Mouse (Mus musculus) testis, adult 2 months (tissue): ENCODE measurements at regions not wholly inside any gene's neighbourhood (a gene's known extent, or its start where the extent isn't known, plus 50 kb on each side); places are given as distances from the start of the nearest gene placed in this dataset.

ENCODE experiments used
- H3K27ac ChIP-seq: fragments of 200-500 bp; 2 replicates; pipeline ENCODE4 v1.5.1; 2012; ENCODE audit warnings: low read depth, low read length; ENCODE audit not compliant: control insufficient read depth, insufficient read depth
- H3K27me3 ChIP-seq: fragments of 200-500 bp; 2 replicates; pipeline ENCODE4 v1.6.1; 2012; ENCODE audit warnings: mild to moderate bottlenecking, low read length, moderate library complexity; ENCODE audit not compliant: control insufficient read depth, insufficient read depth
- H3K36me3 ChIP-seq: fragments of 200-500 bp; 2 replicates; pipeline ENCODE4 v1.6.1; 2012; ENCODE audit warnings: mild to moderate bottlenecking, low read length; ENCODE audit not compliant: control insufficient read depth, insufficient read depth
- H3K4me1 ChIP-seq: fragments of 200-500 bp; 2 replicates; pipeline ENCODE4 v1.6.1; 2012; ENCODE audit warnings: low read length; ENCODE audit not compliant: control insufficient read depth, insufficient read depth
- H3K4me3 ChIP-seq: fragments of 200-500 bp; 2 replicates; pipeline ENCODE4 v1.5.1; 2012; ENCODE audit warnings: low read depth, mild to moderate bottlenecking, low read length, moderate library complexity, mixed read lengths; ENCODE audit not compliant: control insufficient read depth
- CTCF ChIP-seq: fragments of 200-500 bp; IDR thresholded peaks from 2 replicates; pipeline ENCODE4 v1.5.1; 2012; ENCODE audit warnings: low read depth, mild to moderate bottlenecking, inconsistent platforms, low read length, moderate library complexity; ENCODE audit not compliant: control insufficient read depth, insufficient read depth, insufficient replicate concordance
- POLR2A ChIP-seq: fragments of 200-500 bp; IDR thresholded peaks from 2 replicates; pipeline ENCODE4 v1.6.1; 2012; ENCODE audit warnings: low read depth, mild to moderate bottlenecking, inconsistent platforms, low read length, moderate library complexity; ENCODE audit not compliant: control insufficient read depth

DNA sequence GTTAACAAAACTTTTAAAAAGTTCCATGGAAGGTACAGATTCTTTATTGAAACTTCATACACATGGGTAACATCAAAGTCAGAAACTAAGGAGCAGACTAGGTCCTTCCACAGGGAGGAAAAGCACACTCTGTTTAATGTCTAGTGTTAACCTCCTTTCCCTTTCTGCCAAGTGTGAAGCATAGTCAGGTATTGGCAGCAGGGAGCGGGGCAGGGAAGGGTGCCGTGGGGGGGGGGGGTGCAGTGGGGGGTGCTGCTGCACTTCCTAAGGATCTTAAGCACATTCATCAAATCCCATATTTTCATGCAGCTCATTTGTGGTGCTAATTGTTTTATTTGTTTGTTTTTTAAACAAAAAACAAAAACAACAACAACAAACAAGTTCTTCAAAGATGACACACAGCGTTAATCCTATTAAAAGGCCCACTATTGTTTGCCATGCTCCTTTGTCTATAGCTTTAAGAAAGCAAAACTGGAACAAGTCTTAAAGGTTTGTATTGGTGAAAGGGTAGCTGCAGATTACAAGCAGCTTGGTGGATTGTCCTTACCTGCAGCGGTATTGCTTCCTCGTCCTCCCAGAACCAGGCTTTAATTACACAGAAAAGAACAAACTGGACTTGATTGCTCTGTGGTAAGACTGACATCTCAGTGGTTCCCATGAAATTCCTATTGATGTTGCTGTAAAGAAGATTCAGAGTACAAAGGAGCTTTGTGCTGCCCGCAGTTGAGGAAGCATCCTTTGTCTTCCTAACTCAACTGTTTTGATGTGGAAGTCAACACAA lies 310.2 kb upstream of the Dmac1 start:
- no peaks in the 10 kb centered on the region for H3K4me1 ChIP-seq
- TF ChIP-seq POLR2A: no peak
- TF ChIP-seq CTCF: no peak
- H3K4me3 ChIP-seq: no peak overlapping the region
- H3K27ac ChIP-seq: no peak overlapping the region
- no peaks in the 10 kb centered on the region for H3K36me3 ChIP-seq
- no peaks in the 10 kb centered on the region for H3K27me3 ChIP-seq

DNA sequence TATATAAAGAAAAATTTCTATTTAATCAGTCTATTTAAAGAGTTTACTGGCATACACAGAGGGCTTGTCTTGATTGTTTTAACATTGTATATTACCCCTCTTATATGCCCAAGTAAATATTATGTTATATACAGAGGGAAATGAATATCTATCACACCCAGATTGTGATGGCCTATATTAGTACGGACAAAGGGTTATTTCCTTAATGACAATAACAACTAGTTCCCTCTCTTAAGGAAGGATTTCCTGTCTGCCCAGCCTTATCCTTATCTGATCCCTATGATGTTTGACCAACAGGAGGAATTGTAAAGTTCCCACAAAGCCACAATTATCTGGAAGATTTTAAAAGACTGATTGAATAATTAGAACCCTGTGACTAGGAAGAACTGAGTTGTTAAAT lies 301.8 kb upstream of the Dmac1 start:
- Histone ChIP-seq H3K4me1 (no peaks in the 10 kb centered on the region), H3K36me3 (no peaks in the 10 kb centered on the region), H3K27ac (no peak overlapping the region), H3K4me3 (no peak overlapping the region), H3K27me3 (no peaks in the 10 kb centered on the region)
- TF ChIP-seq POLR2A (no peak), CTCF (no peak)

DNA sequence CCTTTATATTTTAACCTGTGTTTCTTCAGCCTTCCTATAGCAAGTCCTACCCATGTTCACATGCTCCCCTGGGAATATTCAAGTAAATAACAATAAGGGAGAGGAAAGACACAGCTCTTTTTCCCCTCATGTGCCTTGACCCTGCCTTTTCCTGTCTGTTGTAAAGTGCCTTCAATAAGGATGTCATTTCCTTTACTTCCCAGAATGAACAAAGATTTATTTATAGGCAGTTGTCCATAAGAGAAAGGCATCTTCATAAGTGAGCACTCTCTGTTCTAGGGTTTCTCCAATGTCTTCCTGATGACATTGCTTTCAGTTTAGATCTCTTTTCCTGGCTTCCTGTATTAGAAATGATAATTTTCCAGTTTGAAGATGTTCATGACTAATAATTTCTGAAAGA lies 294.5 kb upstream of the Dmac1 start:
- H3K36me3 ChIP-seq: no peaks in the 10 kb centered on the region
- H3K4me3 ChIP-seq: no peak overlapping the region
- no peak overlapping the region for H3K27ac ChIP-seq
- H3K4me1 ChIP-seq: no peaks in the 10 kb centered on the region
- TF ChIP-seq POLR2A (no peak), CTCF (no peak)
- H3K27me3 ChIP-seq: no peaks in the 10 kb centered on the region

DNA sequence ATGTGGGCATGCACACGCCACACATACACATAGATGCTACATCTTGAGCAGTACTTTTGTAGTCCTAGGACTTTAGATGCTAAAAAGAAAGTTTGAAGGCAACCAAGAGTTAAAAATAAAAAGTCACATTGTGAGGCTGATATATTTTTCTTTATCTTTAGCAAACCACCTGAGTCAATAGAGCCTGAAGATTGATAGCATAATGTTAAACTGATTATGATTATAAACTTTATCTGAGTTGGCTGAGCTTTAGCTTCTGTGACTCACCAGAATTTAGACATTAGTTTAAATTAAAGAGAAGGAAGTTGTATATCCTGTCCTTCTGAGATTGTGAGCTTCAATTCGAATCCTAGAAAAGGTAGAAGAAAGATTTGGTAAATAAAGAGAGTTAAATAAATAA lies 289.5 kb upstream of the Dmac1 start:
- no peaks in the 10 kb centered on the region for H3K4me1 ChIP-seq
- no peaks in the 10 kb centered on the region for H3K27me3 ChIP-seq
- H3K36me3 ChIP-seq: no peaks in the 10 kb centered on the region
- no peak overlapping the region for H3K27ac ChIP-seq
- H3K4me3 ChIP-seq: no peak overlapping the region
- no peak for TF ChIP-seq POLR2A
- no peak for TF ChIP-seq CTCF

DNA sequence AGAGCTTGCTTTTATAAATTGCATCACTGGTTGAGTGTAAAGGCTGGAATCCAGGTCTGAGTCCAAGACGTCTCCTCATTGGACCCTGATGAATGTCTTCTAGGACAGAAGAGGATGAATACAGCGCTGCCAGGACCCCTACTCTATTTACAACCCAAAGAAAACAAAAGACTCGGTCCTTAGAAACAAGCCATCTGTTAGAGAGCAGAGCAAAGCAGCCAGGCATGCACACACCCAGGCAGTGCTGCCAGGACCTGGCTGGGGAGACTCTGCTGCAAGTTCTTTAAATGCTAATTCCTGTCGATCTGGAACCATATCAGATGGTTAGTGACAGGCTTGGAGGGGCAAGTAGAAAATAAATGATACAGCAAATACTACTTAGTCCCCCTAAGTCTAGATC lies 284.4 kb upstream of the Dmac1 start:
- H3K4me3 ChIP-seq: no peak overlapping the region
- no peaks in the 10 kb centered on the region for H3K36me3 ChIP-seq
- H3K27me3 ChIP-seq: no peaks in the 10 kb centered on the region
- H3K27ac ChIP-seq: no peak overlapping the region
- no peaks in the 10 kb centered on the region for H3K4me1 ChIP-seq
- no peak for TF ChIP-seq POLR2A
- TF ChIP-seq CTCF: no peak

DNA sequence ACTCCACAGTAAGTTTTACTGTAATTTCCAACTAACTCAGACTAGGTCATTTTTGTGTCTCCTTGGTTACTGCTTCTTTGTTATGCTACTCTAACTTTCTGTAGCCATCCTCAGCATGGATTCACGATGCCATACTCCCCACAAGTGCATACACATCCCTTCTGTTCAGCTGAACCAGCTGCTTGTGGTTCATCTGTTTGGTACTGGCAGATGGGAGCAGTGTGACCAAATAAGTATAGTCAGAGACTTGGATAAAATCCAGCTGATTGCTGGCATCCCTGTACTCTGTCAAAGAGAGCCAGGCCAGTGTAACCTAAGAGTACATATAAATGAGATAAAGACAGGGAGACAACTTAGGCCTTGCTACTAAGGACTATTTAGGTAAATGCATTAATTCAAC lies 283.7 kb upstream of the Dmac1 start:
- TF ChIP-seq CTCF (no peak), POLR2A (no peak)
- Histone ChIP-seq H3K4me1 (no peaks in the 10 kb centered on the region), H3K27me3 (no peaks in the 10 kb centered on the region), H3K4me3 (no peak overlapping the region), H3K36me3 (no peaks in the 10 kb centered on the region), H3K27ac (no peak overlapping the region)

DNA sequence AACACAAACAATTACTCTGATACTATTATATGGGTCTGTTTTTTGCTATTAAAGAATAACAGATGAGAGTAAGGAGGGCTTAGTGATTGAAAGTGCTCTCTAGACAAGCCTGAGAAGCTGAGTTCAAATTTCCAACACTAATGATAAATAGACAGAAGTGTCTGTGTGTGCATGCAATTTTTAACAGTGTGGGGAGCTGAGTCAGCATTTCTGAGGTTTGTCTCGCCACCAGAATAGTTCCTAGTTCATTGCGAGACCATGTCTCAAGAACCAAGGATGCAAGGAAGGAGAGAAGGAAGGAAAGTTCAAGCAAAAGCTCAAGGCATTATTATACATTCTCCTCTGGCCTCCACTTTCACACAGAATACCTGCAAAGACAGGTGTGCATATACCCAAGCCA lies 259.7 kb upstream of the Dmac1 start:
- no peaks in the 10 kb centered on the region for H3K4me1 ChIP-seq
- no peaks in the 10 kb centered on the region for H3K36me3 ChIP-seq
- no peak for TF ChIP-seq POLR2A
- no peak for TF ChIP-seq CTCF
- no peak overlapping the region for H3K4me3 ChIP-seq
- H3K27me3 ChIP-seq: no peaks in the 10 kb centered on the region
- no peak overlapping the region for H3K27ac ChIP-seq
